ENCODE assay signal across 8 mouse cellular contexts in genomic region chr9:74952756-74953247, GRCm38 (mm10). TPM values are rescaled to one million over a fixed set of nuclear protein-coding genes. Genes with fewer than 3 reads are reported as not detected.
DNase-seq lines count a peak whose midpoint lies in the region; ATAC-seq and TF ChIP-seq lines count a peak whose summit lies in the region.

Gene Fam214a (plus strand): TSS chr9:74952884.

- intact Hi-C loops in heart, postnatal 36 days (cut with DNase I): loop anchor here (1.0 to 2.0 kb wide), 4 partner anchors 22 to 84 kb away; partner anchors contain the start of gene Arpp19

- H3K4me2 ChIP-seq in forebrain, embryonic 16.5 days (ENCODE audit: low read length): peak within 1 kb of the TSS; percentile 72
- peak within 1 kb of the TSS; percentile 88 for H3K4me2 ChIP-seq in lung, embryonic 14.5 days

- H3K27ac ChIP-seq in forebrain, embryonic 16.5 days (ENCODE audit: low read length): peak within 1 kb of the TSS; percentile 93
- H3K27ac ChIP-seq in layer of hippocampus, adult 2 months: peak within 1 kb of the TSS; percentile 94
- H3K27ac ChIP-seq in lung, embryonic 14.5 days (ENCODE audit: low read depth): peak within 1 kb of the TSS; percentile 91
- peak within 1 kb of the TSS; percentile 92 for H3K27ac ChIP-seq in olfactory bulb, adult 2 months (ENCODE audit: insufficient read depth, low read depth, low read length)
- H3K27ac ChIP-seq in thymus, adult 2 months (ENCODE audit: control insufficient read depth, insufficient read depth, low read length): peak within 1 kb of the TSS; percentile 50

- peak; percentile 94 for DNase-seq in ES-CJ7 (ENCODE audit: low read depth, low spot score)
- peak; percentile 90 to 92 for DNase-seq in heart, postnatal 36 days
- peak; percentile 97 for DNase-seq in layer of hippocampus, adult 2 months (ENCODE audit: low spot score in 2 of 2)
- peak; percentile 96 for DNase-seq in lung, embryonic 14.5 days
- peak; percentile 92 for DNase-seq in thymus, adult 2 months

- no peaks in the 10 kb centered on the region for H3K9me3 ChIP-seq in forebrain, embryonic 16.5 days (ENCODE audit: control insufficient read depth, low read length)
- no peaks in the 10 kb centered on the region for H3K9me3 ChIP-seq in lung, embryonic 14.5 days (ENCODE audit: low read depth, low read length)

- no peak for TF ChIP-seq CTCF in layer of hippocampus, adult 2 months (conservative IDR thresholded peaks at IDR 0.05)
- TF ChIP-seq CTCF in lung, embryonic 14.5 days (IDR thresholded peaks at IDR 0.05; ENCODE audit: low read depth): no peak
- TF ChIP-seq CTCF in olfactory bulb, adult 2 months (IDR thresholded peaks at IDR 0.05; ENCODE audit: insufficient read depth, low read depth, low read length): no peak
- 0 out of 2 replicates have a peak, but pooled peaks have one; percentile 43 for TF ChIP-seq CTCF in thymus, adult 2 months (IDR thresholded peaks at IDR 0.05; ENCODE audit: borderline replicate concordance, control insufficient read depth, extremely low read depth, insufficient read depth, low read length, poor library complexity)

- peak; percentile 98 for ATAC-seq in cerebellum, adult (ENCODE audit: insufficient number of reproducible peaks, low FRiP score, low TSS enrichment)
- ATAC-seq in forebrain, embryonic 16.5 days: peak; percentile 99
- ATAC-seq in lung, embryonic 14.5 days (ENCODE audit: insufficient read depth): peak; percentile 98

- TF ChIP-seq POLR2A in olfactory bulb, adult 2 months (IDR thresholded peaks at IDR 0.05; ENCODE audit: insufficient read depth, low read depth, low read length): peak; percentile 94
- TF ChIP-seq POLR2A in thymus, adult 2 months (IDR thresholded peaks at IDR 0.05; ENCODE audit: control insufficient read depth, extremely low read depth, insufficient read depth, low read length, poor library complexity): peak; percentile 65; the same call in 1 of the 2 replicates

- peaks cover 16% of the 10 kb centered on the region for H3K4me1 ChIP-seq in forebrain, embryonic 16.5 days (replicated peaks; ENCODE audit: control insufficient read depth, insufficient read depth, low read length)
- peaks cover 4% of the 10 kb centered on the region; the same call in 1 of the 2 replicates for H3K4me1 ChIP-seq in lung, embryonic 14.5 days (ENCODE audit: insufficient read depth)
- H3K4me1 ChIP-seq in olfactory bulb, adult 2 months (ENCODE audit: control insufficient read depth, insufficient read depth, low read length): no peaks in the 10 kb centered on the region
- H3K4me1 ChIP-seq in thymus, adult 2 months (replicated peaks; ENCODE audit: control insufficient read depth, insufficient read depth, low read length): peaks cover 4% of the 10 kb centered on the region

- peak within 1 kb of the TSS; percentile 93 for H3K9ac ChIP-seq in forebrain, embryonic 16.5 days (replicated peaks; ENCODE audit: low read depth, low read length)
- peak within 1 kb of the TSS; percentile 74 for H3K9ac ChIP-seq in lung, embryonic 14.5 days

- WGBS in forebrain, embryonic 16.5 days: under 1% methylated on average over 48 of the region's 59 CpGs
- under 1% methylated on average over 59 of the region's 59 CpGs for WGBS in lung, embryonic 14.5 days
- WGBS in olfactory bulb, adult 2 months: under 1% methylated on average over 50 of the region's 59 CpGs
- WGBS in thymus, adult 2 months: under 1% methylated on average over 51 of the region's 59 CpGs

- H3K27me3 ChIP-seq in forebrain, embryonic 16.5 days (replicated peaks; ENCODE audit: control insufficient read depth, insufficient read depth, low read length): no peaks in the 10 kb centered on the region
- H3K27me3 ChIP-seq in lung, embryonic 14.5 days (ENCODE audit: insufficient read depth, low read length): no peaks in the 10 kb centered on the region
- H3K27me3 ChIP-seq in thymus, adult 2 months (ENCODE audit: control insufficient read depth, insufficient read depth, low read length): no peaks in the 10 kb centered on the region

- peak within 1 kb of the TSS; percentile 84 for H3K4me3 ChIP-seq in forebrain, embryonic 16.5 days (replicated peaks; ENCODE audit: low read length)
- peak within 1 kb of the TSS; percentile 98 for H3K4me3 ChIP-seq in layer of hippocampus, adult 2 months
- H3K4me3 ChIP-seq in lung, embryonic 14.5 days (ENCODE audit: low read depth, low read length): peak within 1 kb of the TSS; percentile 90
- peak within 1 kb of the TSS; percentile 83 for H3K4me3 ChIP-seq in olfactory bulb, adult 2 months (ENCODE audit: insufficient read depth, low read depth, low read length)
- peak within 1 kb of the TSS; percentile 77 for H3K4me3 ChIP-seq in thymus, adult 2 months (ENCODE audit: control insufficient read depth, insufficient read depth, low read length)

- 0 out of 2 replicates have a peak, but pooled peaks cover 2% of the 10 kb centered on the region for H3K36me3 ChIP-seq in forebrain, embryonic 16.5 days (ENCODE audit: control insufficient read depth, insufficient read depth)
- no peaks in the 10 kb centered on the region for H3K36me3 ChIP-seq in lung, embryonic 14.5 days (ENCODE audit: insufficient read depth)
- H3K36me3 ChIP-seq in thymus, adult 2 months (ENCODE audit: control insufficient read depth, insufficient read depth, low read length): no peaks in the 10 kb centered on the region

RNA-seq across cellular contexts. Expression of gene Fam214a, which starts in this region (rescaled TPM):
- polyA plus RNA-seq in forebrain, embryonic 16.5 days (2015; fragmentation: Nextera tagmentation; extraction: Ambion mirVana): 30.1 and 32.0 TPM in 2 replicates
- total RNA-seq in heart, postnatal 36 days (2021): 10 to 100 TPM; 37.3 to 39.8 TPM
- total RNA-seq in layer of hippocampus, adult 2 months (2021): 10 to 100 TPM; 47.5 to 52.1 TPM
- polyA plus RNA-seq in lung, embryonic 14.5 days (2014; fragmentation: Nextera tagmentation; extraction: Ambion mirVana): 8.9 and 9.9 TPM in 2 replicates
- not detected in 2 replicates for polyA plus RNA-seq in olfactory bulb, adult 2 months (2012; ENCODE audit: insufficient read depth, insufficient read length, low replicate concordance, missing spikeins)
- polyA plus RNA-seq in thymus, adult 2 months (2012; rRNA removed): 12.9 and 13.6 TPM in 2 replicates

Comparison
In these comparisons a context has a peak if more than half of its experiments do, and no peak if none do; other contexts are left out.
1. Peak in every context shown above with its lines: DNase-seq, ATAC-seq, H3K4me3 ChIP-seq and H3K27ac ChIP-seq.